Mouse (Mus musculus) kidney, embryonic 15.5 days (tissue): Measurements from ENCODE around the gene Mfap4. TPM values are rescaled to one million over a fixed set of nuclear protein-coding genes. Genes with fewer than 3 reads are reported as not detected.

Experiments
- ATAC-seq: fragments of 200-750 bp; cut with Nextera tagmentation; replicated peaks from 2 replicates; pipeline ENCODE4 v1.8.0; 2017; ENCODE audit warnings: moderate TSS enrichment; ENCODE audit not compliant: low FRiP score
- H3K27ac ChIP-seq: fragments of 300-500 bp; sonication (generic); 2 replicates; pipeline ENCODE4 v1.5.1; 2015; ENCODE audit warnings: mild to moderate bottlenecking, inconsistent platforms
- H3K27me3 ChIP-seq: fragments of 300-500 bp; sonication (generic); 2 replicates; pipeline ENCODE4 v1.6.1; 2015; ENCODE audit warnings: inconsistent platforms
- H3K36me3 ChIP-seq: fragments of 300-500 bp; sonication (generic); 2 replicates; pipeline ENCODE4 v1.6.1; 2015; ENCODE audit warnings: inconsistent platforms
- H3K4me1 ChIP-seq: fragments of 300-500 bp; sonication (generic); 2 replicates; pipeline ENCODE4 v1.6.1; 2015; ENCODE audit warnings: inconsistent platforms
- H3K4me2 ChIP-seq: fragments of 300-500 bp; sonication (generic); 2 replicates; pipeline ENCODE4 v1.6.1; 2015; ENCODE audit warnings: moderate library complexity, mild to moderate bottlenecking, inconsistent platforms
- H3K4me3 ChIP-seq: fragments of 300-500 bp; sonication (generic); replicated peaks from 2 replicates; pipeline ENCODE4 v1.5.1; 2015; ENCODE audit warnings: mild to moderate bottlenecking, inconsistent platforms
- H3K9ac ChIP-seq: fragments of 300-500 bp; sonication (generic); 2 replicates; pipeline ENCODE4 v1.6.1; 2015; ENCODE audit warnings: mild to moderate bottlenecking, inconsistent platforms
- H3K9me3 ChIP-seq: fragments of 300-500 bp; sonication (generic); replicated peaks from 2 replicates; pipeline ENCODE4 v1.6.1; 2016; ENCODE audit warnings: inconsistent platforms
- WGBS: fragments of 180-500 bp; shearing (Covaris S2); methylation state at CpG from one replicate; pipeline ENCODE4 v1.1.7; 2015; ENCODE audit warnings: mixed read lengths; 5-methylcytosine and 5-hydroxymethylcytosine counted together
- polyA plus RNA-seq: library from polyadenylated mRNA; unstranded; fragments of >200 nt; fragmentation: Nextera tagmentation; extraction: Ambion mirVana; gene quantifications from 2 replicates; pipeline ENCODE4 v1.2.1, GENCODE M21; 2015

Gene Mfap4
- polyA plus RNA-seq, 1 experiment from 2014 or later, result 161 TPM

- H3K9ac ChIP-seq, result no peak overlapping the region
- H3K27ac ChIP-seq, result peak overlapping the region; percentile 24; the same call in 1 of the 2 replicates
- H3K4me3 ChIP-seq, result no peak overlapping the region
- H3K4me1 ChIP-seq, result peaks cover 15% of the 10 kb centered on the region; the same call in 1 of the 2 replicates
- ATAC-seq, result no peak; the same call in 1 of the 2 replicates
- peaks cover 29% of the 10 kb centered on the region for H3K36me3 ChIP-seq
- no peaks in the 10 kb centered on the region for H3K9me3 ChIP-seq
- WGBS, result 72% methylated on average over 5 of the region's 5 CpGs
- no peak overlapping the region for H3K4me2 ChIP-seq
- H3K27me3 ChIP-seq, result no peaks in the 10 kb centered on the region
Measured at GRCm38 (mm10) chr11:61533571-61533970, 48.3 kb downstream of the Mfap4 start.

GRCm38 (mm10) chr11:61535530-61535929, 50.3 kb downstream of the Mfap4 start:
- H3K9me3 ChIP-seq, result no peaks in the 10 kb centered on the region
- no peak overlapping the region for H3K9ac ChIP-seq
- ATAC-seq, result no peak
- H3K27me3 ChIP-seq, result no peaks in the 10 kb centered on the region
- no peak overlapping the region for H3K4me2 ChIP-seq
- H3K36me3 ChIP-seq, result peaks cover 31% of the 10 kb centered on the region
- no peak overlapping the region for H3K4me3 ChIP-seq
- H3K27ac ChIP-seq, result no peak overlapping the region
- 24% methylated on average over 1 of the region's 1 CpGs for WGBS
- H3K4me1 ChIP-seq, result 0 out of 2 replicates have a peak, but pooled peaks cover 3% of the 10 kb centered on the region

- H3K4me3 ChIP-seq, result no peak overlapping the region
- H3K4me1 ChIP-seq, result 0 out of 2 replicates have a peak, but pooled peaks cover 5% of the 10 kb centered on the region
- H3K4me2 ChIP-seq, result no peak overlapping the region
- H3K27ac ChIP-seq, result no peak overlapping the region
- WGBS, result 67% methylated on average over 3 of the region's 3 CpGs
- H3K9me3 ChIP-seq, result no peaks in the 10 kb centered on the region
- H3K9ac ChIP-seq, result no peak overlapping the region
- no peak for ATAC-seq
- H3K36me3 ChIP-seq, result peaks cover 21% of the 10 kb centered on the region
- H3K27me3 ChIP-seq, result no peaks in the 10 kb centered on the region
Measured at GRCm38 (mm10) chr11:61536952-61537351, 51.7 kb downstream of the Mfap4 start.

- H3K36me3 ChIP-seq, result peaks cover 18% of the 10 kb centered on the region
- H3K9me3 ChIP-seq, result no peaks in the 10 kb centered on the region
- WGBS, result 87% methylated on average over 3 of the region's 3 CpGs
- no peak overlapping the region for H3K4me3 ChIP-seq
- no peak for ATAC-seq
- H3K4me1 ChIP-seq, result 0 out of 2 replicates have a peak, but pooled peaks cover 4% of the 10 kb centered on the region
- H3K9ac ChIP-seq, result no peak overlapping the region
- H3K4me2 ChIP-seq, result no peak overlapping the region
- no peak overlapping the region for H3K27ac ChIP-seq
- no peaks in the 10 kb centered on the region for H3K27me3 ChIP-seq
Measured at GRCm38 (mm10) chr11:61537362-61537761, 52.1 kb downstream of the Mfap4 start.

Other genes starting within 250 kb of the Mfap4 start
- gene Aldh3a2, start 218.0 kb upstream of the Mfap4 start, polyA plus RNA-seq, result 32.2 and 34.7 TPM in 2 replicates
- not detected in 2 replicates for gene Slc47a2, start 142.6 kb upstream of the Mfap4 start, polyA plus RNA-seq
- gene Slc47a1, start 107.1 kb upstream of the Mfap4 start, polyA plus RNA-seq, result 23.5 and 24.8 TPM in 2 replicates
- 0.30 and 1.1 TPM in 2 replicates for gene Rnf112, start 31.3 kb upstream of the Mfap4 start, polyA plus RNA-seq
- 54.1 and 63.6 TPM in 2 replicates for gene Mapk7, start 9.0 kb downstream of the Mfap4 start, polyA plus RNA-seq
- 42.6 and 45.2 TPM in 2 replicates for gene B9d1, start 19.7 kb downstream of the Mfap4 start, polyA plus RNA-seq
- 22.1 and 25.5 TPM in 2 replicates for gene Epn2, start 94.3 kb downstream of the Mfap4 start, polyA plus RNA-seq
- gene Grap, start 167.8 kb downstream of the Mfap4 start, polyA plus RNA-seq, result 12.9 and 13.0 TPM in 2 replicates
- 2.2 and 2.8 TPM in 2 replicates for gene Fam83g, start 198.7 kb downstream of the Mfap4 start, polyA plus RNA-seq
- gene Slc5a10, start 235.4 kb downstream of the Mfap4 start, polyA plus RNA-seq, result 0.45 TPM in 2 replicates